Mouse (Mus musculus) heart, embryonic 15.5 days (tissue): ENCODE measurements around the gene Bola2. TPM values are rescaled to one million over a fixed set of nuclear protein-coding genes. Genes with fewer than 3 reads are reported as not detected.
"Not testable (repeated sequence)": the region's sequence is repeated elsewhere in the genome, so short reads cannot be mapped to it uniquely, and the experiment has no call there.

ENCODE experiments used
- ATAC-seq: fragments of 200-750 bp; cut with Nextera tagmentation; replicated peaks from 2 replicates; pipeline ENCODE4 v1.8.0; 2017; ENCODE audit warnings: low read depth, moderate TSS enrichment; ENCODE audit not compliant: insufficient number of reproducible peaks, insufficient read depth, low FRiP score
- H3K27ac ChIP-seq: fragments of 300-500 bp; sonication (generic); 2 replicates; pipeline ENCODE4 v1.5.1; 2015; ENCODE audit warnings: mild to moderate bottlenecking, inconsistent platforms
- H3K27me3 ChIP-seq: fragments of 300-500 bp; sonication (generic); 2 replicates; pipeline ENCODE4 v1.6.1; 2015; ENCODE audit warnings: inconsistent platforms
- H3K36me3 ChIP-seq: fragments of 300-500 bp; sonication (generic); 2 replicates; pipeline ENCODE4 v1.6.1; 2015; ENCODE audit warnings: mild to moderate bottlenecking, inconsistent platforms
- H3K4me1 ChIP-seq: fragments of 300-500 bp; sonication (generic); replicated peaks from 2 replicates; pipeline ENCODE4 v1.6.1; 2015; ENCODE audit warnings: inconsistent platforms
- H3K4me2 ChIP-seq: fragments of 300-500 bp; sonication (generic); 2 replicates; pipeline ENCODE4 v1.6.1; 2015; ENCODE audit warnings: inconsistent platforms, mild to moderate bottlenecking, moderate library complexity
- H3K4me3 ChIP-seq: fragments of 300-500 bp; sonication (generic); 2 replicates; pipeline ENCODE4 v1.5.1; 2015; ENCODE audit warnings: mild to moderate bottlenecking, inconsistent platforms
- H3K9ac ChIP-seq: fragments of 300-500 bp; sonication (generic); 2 replicates; pipeline ENCODE4 v1.6.1; 2015; ENCODE audit warnings: mild to moderate bottlenecking, inconsistent platforms
- H3K9me3 ChIP-seq: fragments of 300-500 bp; sonication (generic); replicated peaks from 2 replicates; pipeline ENCODE4 v1.6.1; 2016; ENCODE audit warnings: inconsistent platforms
- WGBS: fragments of 180-500 bp; shearing (Covaris S2); methylation state at CpG from one replicate; pipeline ENCODE4 v1.1.7; 2015; ENCODE audit warnings: mixed read lengths; 5-methylcytosine and 5-hydroxymethylcytosine counted together
- polyA plus RNA-seq: library from polyadenylated mRNA; unstranded; fragments of >200 nt; fragmentation: Nextera tagmentation; extraction: Ambion mirVana; gene quantifications from 2 replicates; pipeline ENCODE4 v1.2.1, GENCODE M21; 2015

Gene Bola2
- polyA plus RNA-seq, 1 experiment from 2014 or later, result 98.0 TPM

DNA sequence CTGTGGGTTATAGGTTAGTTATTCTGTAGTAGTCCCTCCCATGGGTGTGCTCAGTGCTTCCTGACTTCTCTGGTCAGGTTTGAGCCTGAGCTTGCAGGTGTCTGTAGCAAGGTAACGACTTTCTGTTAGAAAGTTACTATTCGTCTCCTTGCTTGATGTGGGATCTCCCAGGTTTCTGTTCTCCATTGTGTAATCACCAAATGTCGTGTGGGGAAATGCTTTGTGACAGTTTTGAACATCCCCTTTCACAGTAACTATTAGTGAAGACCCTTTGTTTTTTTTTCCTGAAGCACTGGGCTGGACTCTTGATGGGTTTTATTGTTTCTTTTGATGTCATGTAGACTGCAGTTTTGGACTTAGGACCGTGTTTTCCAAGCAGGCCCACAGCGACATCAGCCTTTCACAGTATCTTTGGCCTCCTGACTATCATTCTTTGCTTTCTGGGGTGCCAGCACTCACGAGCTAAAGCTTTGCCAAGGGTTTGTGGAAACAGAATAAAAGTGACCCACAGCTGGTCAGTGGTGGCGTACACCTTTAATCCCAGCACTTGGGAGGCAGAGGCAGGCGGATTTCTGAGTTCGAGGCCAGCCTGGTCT is 27.6 kb upstream of the Bola2 start:
- no peak overlapping the region for H3K9ac ChIP-seq
- no peaks in the 10 kb centered on the region for H3K9me3 ChIP-seq
- no peak overlapping the region for H3K4me3 ChIP-seq
- peaks cover 16% of the 10 kb centered on the region for H3K36me3 ChIP-seq
- no peak overlapping the region for H3K4me2 ChIP-seq
- no peaks in the 10 kb centered on the region for H3K27me3 ChIP-seq
- WGBS, result 83% methylated on average over 9 of the region's 9 CpGs
- H3K4me1 ChIP-seq, result 0 out of 2 replicates have a peak, but pooled peaks cover 3% of the 10 kb centered on the region
- H3K27ac ChIP-seq, result peak overlapping the region; percentile 77
- ATAC-seq, result no peak

DNA sequence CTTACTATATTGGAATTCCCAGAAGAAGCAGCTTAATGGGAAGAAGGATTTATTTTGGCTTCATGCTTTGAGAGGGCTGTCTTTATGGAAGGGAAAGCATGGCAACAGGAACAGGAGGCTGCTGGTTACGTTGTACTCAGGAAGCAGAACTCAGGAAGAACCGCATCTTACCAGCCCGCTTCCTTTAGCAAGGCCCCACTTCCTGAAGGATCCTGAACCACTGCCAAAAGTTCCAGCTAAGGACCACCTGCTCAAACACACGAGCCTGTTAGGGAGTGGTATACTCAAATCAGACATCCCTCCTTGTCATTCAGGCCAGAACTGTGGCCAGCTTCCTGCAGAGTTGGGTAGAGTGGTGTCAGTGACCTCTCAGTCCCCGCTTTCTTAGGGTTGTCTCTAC is 26.7 kb upstream of the Bola2 start:
- 0 out of 2 replicates have a peak, but pooled peaks cover 3% of the 10 kb centered on the region for H3K4me1 ChIP-seq
- H3K27ac ChIP-seq, result peak overlapping the region; percentile 77
- 65% methylated on average over 5 of the region's 5 CpGs for WGBS
- peak; percentile 62 for ATAC-seq
- no peak overlapping the region for H3K4me3 ChIP-seq
- no peaks in the 10 kb centered on the region for H3K9me3 ChIP-seq
- no peak overlapping the region for H3K9ac ChIP-seq
- H3K36me3 ChIP-seq, result peaks cover 19% of the 10 kb centered on the region
- H3K4me2 ChIP-seq, result no peak overlapping the region
- H3K27me3 ChIP-seq, result no peaks in the 10 kb centered on the region

DNA sequence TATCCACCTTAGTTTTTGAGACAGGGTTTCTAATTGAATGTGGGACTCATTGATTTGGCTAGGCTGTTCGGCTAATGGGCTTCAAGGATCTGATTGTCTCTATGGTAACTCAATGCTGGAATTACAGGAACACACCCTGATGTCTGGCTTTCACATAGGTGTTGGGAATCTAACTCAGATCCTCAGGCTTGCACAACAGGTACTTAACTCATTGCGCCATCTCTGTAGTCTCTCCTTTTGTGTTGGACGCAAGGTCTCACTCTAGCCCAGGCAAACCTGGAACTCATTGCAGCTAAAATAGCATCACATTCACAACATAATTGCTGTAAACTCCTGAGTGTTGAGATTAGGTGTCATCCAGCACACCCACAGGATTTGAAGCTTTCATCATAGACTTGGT is 25.0 kb upstream of the Bola2 start:
- Histone ChIP-seq H3K9me3 (no peaks in the 10 kb centered on the region), H3K9ac (no peak overlapping the region), H3K4me1 (0 out of 2 replicates have a peak, but pooled peaks cover 3% of the 10 kb centered on the region), H3K27me3 (no peaks in the 10 kb centered on the region), H3K4me2 (no peak overlapping the region), H3K36me3 (peaks cover 14% of the 10 kb centered on the region), H3K27ac (no peak overlapping the region), H3K4me3 (no peak overlapping the region)
- 75% methylated on average over 3 of the region's 3 CpGs for WGBS
- ATAC-seq, result no peak

DNA sequence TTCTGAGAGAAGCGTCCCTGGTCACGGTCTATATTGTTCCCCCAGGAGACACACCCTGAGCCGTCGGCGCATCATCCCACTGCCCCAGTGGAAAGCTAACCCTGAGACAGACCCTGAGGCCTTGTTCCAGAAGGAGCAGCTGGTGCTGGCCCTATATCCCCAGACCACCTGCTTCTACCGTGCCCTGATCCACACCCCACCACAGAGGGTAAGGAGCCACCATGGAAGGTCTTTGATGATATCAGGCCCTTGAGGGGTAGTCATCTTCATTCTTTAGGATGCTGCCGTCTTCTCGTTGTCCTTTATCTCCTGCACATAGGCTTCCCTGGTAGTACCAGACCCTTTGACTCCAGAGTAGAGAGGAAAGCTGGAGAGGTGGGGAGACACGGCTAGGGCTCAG is 23.1 kb upstream of the Bola2 start:
- Histone ChIP-seq H3K36me3 (peaks cover 7% of the 10 kb centered on the region), H3K9ac (no peak overlapping the region), H3K27ac (no peak overlapping the region), H3K4me3 (no peak overlapping the region), H3K27me3 (no peaks in the 10 kb centered on the region), H3K9me3 (no peaks in the 10 kb centered on the region), H3K4me2 (no peak overlapping the region), H3K4me1 (peaks cover 20% of the 10 kb centered on the region)
- 91% methylated on average over 9 of the region's 9 CpGs for WGBS
- no peak for ATAC-seq

DNA sequence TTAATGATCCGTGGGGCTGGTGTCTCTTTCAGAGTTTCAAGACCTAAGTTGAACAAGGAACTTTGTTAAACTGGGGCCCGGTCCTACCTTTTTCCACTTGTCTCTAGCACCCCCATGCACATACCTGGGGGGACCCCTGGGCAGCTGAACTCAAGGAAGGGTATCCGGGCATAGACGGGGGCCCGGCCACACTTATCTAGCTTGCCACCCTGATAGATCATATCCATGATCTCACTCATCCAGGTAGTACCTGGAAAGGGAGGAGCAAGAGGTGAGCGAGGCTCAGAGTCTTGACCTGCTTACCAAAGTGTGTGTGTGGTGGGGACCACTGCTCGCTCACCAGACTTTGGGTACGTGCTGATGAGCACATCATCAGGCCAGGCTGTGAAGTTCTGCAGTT is 20.1 kb upstream of the Bola2 start:
- Histone ChIP-seq H3K9me3 (no peaks in the 10 kb centered on the region), H3K4me3 (no peak overlapping the region), H3K4me1 (peaks cover 20% of the 10 kb centered on the region), H3K27ac (no peak overlapping the region), H3K9ac (no peak overlapping the region), H3K36me3 (peaks cover 7% of the 10 kb centered on the region), H3K4me2 (0 out of 2 replicates have a peak overlapping the region, but pooled peaks have one; percentile 42), H3K27me3 (no peaks in the 10 kb centered on the region)
- WGBS, result 89% methylated on average over 8 of the region's 8 CpGs
- ATAC-seq, result no peak

DNA sequence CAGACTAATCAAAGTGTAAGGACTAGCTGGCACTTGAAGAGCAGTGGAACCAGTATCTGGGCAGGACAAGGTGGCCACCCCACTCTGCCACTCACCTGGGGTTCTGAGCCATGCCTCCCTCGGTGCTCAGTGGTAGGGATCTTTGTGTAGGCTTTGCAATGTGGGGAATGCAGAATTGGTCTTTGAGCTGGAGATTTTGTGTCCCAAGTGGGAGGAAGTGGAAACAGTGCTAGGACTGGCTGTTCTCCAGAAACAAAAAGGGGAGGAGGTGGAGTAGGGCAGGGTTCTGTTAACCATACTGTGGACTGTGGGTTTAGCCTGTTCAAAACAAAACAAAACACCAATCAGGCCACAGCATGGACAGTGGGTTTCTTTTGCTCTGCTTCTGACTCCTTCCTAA is 19.0 kb upstream of the Bola2 start, which contains the start of gene Sult1a1:
Gene Sult1a1 (minus strand): TSS at position 226 of the 400 bp plus-strand sequence.
- peak within 1 kb of the TSS; percentile 42 for H3K4me2 ChIP-seq
- peak within 1 kb of the TSS; percentile 84 for H3K27ac ChIP-seq
- peak within 1 kb of the TSS; percentile 16; the same call in 1 of the 2 replicates for H3K4me3 ChIP-seq
- no peaks in the 10 kb centered on the region for H3K9me3 ChIP-seq
- H3K9ac ChIP-seq, result no peak within 1 kb of the TSS
- 24% methylated on average over 1 of the region's 1 CpGs for WGBS
- H3K4me1 ChIP-seq, result peaks cover 16% of the 10 kb centered on the region
- H3K27me3 ChIP-seq, result no peaks in the 10 kb centered on the region
- ATAC-seq, result peak; percentile 75
- H3K36me3 ChIP-seq, result peaks cover 7% of the 10 kb centered on the region

DNA sequence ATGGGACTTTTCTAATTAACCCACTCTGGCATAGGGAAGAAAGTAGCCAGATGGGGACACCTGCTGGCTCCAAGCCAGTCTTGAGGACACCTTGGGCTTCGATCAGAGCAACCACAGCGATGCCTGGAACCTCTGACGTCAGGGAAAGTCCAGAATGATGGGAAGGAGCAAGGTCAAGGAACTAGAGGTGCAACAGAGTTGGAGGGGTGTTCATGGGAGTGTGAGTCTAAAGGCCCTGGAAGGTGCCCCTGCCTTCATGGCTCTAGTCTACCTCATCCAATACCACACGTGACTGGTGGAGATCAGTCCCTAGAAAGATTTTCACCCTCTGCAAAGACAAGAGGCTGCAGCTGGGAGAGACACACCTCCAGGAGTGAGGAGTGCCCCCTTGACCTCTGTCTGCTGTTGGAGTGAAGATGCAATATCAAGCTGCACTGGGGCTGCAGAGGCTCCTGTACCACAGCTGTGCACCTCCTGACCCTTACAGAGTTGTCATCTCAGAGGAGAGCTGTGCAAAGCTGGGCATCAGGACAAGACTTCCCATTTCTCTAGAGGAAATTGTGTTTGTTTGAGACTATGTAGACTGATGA is 18.5 kb upstream of the Bola2 start:
- no peak for ATAC-seq
- Histone ChIP-seq H3K27me3 (no peaks in the 10 kb centered on the region), H3K9me3 (no peaks in the 10 kb centered on the region), H3K36me3 (peaks cover 7% of the 10 kb centered on the region), H3K9ac (no peak overlapping the region), H3K4me2 (peak overlapping the region; percentile 42; the same call in 1 of the 2 replicates), H3K4me1 (peaks cover 16% of the 10 kb centered on the region), H3K27ac (peak overlapping the region; percentile 84), H3K4me3 (no peak overlapping the region)
- 63% methylated on average over 4 of the region's 4 CpGs for WGBS

DNA sequence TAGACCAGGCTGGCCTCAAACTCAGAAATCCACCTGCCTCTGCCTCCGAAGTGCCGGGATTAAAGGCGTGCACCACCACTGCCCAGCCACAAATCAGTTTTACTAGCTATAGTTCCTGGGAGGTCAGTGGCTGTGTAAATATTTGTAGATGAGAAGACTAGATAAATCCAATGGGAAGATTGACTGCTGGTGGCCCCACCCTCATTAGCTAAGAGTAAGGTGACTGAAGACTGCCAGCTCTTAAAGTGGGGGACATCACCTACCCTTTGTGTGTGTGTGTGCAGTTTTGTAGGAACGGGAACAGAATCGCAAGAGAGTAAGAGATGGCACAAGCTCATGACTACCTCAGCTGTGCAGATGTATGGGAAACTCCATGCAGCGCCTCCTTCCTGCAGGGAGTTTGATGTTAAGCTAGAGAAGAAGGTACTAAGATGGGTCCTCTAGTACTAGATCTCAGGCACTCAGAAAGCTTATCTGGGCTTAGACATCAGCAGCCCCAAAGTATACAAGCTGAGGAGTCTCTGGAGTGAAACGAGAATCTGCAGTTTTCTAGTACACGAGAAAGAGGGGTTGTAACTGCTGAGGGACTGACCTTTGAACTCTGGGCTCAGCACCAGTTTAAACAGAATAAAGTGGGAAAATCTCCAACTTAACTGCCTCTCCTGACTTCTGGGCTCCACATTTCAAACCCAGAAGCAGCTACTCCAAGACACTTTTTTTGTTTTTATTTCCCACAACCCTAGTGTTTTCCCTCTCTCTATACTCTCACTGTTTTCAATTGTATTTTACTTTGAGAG is 16.5 kb upstream of the Bola2 start:
- ATAC-seq, result no peak
- Histone ChIP-seq H3K4me2 (no peak overlapping the region), H3K27ac (no peak overlapping the region), H3K4me3 (no peak overlapping the region), H3K4me1 (peaks cover 16% of the 10 kb centered on the region), H3K9me3 (no peaks in the 10 kb centered on the region), H3K27me3 (no peaks in the 10 kb centered on the region), H3K9ac (no peak overlapping the region), H3K36me3 (no peaks in the 10 kb centered on the region)
- WGBS, result 80% methylated on average over 8 of the region's 8 CpGs

DNA sequence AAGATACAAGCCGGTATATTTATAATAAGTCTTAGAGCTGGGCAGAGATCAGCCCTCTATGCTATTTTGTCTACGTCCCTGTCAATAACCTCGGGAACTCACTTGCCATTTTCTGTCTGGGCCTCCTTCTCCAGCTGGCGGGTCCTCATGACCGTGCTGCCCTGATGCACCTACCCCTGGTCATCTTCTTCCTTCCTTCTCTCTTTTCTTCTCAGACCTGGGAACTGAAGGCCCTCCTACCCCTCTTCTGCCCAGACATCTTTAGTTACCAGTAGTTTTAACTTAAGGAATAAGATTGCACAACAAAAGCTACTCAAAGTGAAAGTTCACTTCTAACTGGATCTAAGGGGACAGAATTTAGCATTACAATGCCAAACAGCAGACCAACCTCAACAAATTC is 15.5 kb upstream of the Bola2 start:
- H3K36me3 ChIP-seq, result no peaks in the 10 kb centered on the region
- H3K27me3 ChIP-seq, result no peaks in the 10 kb centered on the region
- no peak overlapping the region for H3K4me2 ChIP-seq
- no peaks in the 10 kb centered on the region for H3K9me3 ChIP-seq
- H3K9ac ChIP-seq, result no peak overlapping the region
- H3K4me1 ChIP-seq, result peaks cover 16% of the 10 kb centered on the region
- no peak overlapping the region for H3K4me3 ChIP-seq
- 89% methylated on average over 5 of the region's 5 CpGs for WGBS
- ATAC-seq, result no peak
- no peak overlapping the region for H3K27ac ChIP-seq

DNA sequence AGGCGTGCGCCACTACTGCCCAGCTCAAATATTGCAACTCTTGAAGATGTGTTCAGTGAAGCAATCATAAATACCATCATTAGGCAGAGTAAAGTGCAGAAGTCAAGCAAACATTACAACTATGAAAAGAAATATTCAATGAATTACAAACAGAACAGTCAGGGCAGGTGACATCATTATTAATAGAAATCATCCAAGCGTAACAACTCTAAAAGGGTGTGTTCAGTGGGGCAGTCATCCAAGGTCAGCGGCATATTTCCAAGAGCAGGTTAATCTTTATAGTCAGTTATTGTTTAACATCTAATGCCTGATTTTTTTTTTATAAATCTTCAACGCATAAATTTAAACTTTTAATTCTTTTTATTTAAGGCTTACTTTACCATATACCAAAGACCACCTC is 14.0 kb upstream of the Bola2 start:
- no peak overlapping the region for H3K9ac ChIP-seq
- H3K4me3 ChIP-seq, result no peak overlapping the region
- no peak overlapping the region for H3K27ac ChIP-seq
- no peaks in the 10 kb centered on the region for H3K36me3 ChIP-seq
- no peaks in the 10 kb centered on the region for H3K27me3 ChIP-seq
- no peak overlapping the region for H3K4me2 ChIP-seq
- 92% methylated on average over 5 of the region's 5 CpGs for WGBS
- ATAC-seq, result no peak
- no peaks in the 10 kb centered on the region for H3K9me3 ChIP-seq
- peaks cover 7% of the 10 kb centered on the region for H3K4me1 ChIP-seq

DNA sequence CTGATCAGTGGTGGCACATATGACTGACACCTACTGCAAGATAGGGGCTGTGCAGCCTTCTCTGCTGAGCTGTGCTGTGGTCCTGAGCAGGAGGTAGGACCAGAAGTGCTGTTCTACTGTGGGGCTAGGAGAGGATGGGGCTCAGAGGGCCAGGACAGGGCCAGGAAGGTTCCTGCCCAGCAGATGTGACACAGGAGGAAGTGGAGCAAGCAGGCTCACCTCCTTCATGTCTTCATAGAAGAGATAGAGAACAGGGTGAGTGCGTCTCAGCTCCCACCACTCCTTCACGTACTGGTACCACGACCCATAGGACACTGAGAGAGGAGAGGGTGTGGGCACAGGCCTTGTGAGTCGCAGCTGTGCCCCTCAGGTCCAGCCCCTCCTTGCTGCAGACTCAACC is 7.0 kb upstream of the Bola2 start:
- H3K4me3 ChIP-seq, H3K27ac ChIP-seq, H3K9me3 ChIP-seq, ATAC-seq, H3K9ac ChIP-seq, H3K36me3 ChIP-seq, H3K4me1 ChIP-seq, H3K27me3 ChIP-seq, H3K4me2 ChIP-seq: not testable (repeated sequence)
- 78% methylated on average over 4 of the region's 4 CpGs for WGBS
